Mouse (Mus musculus) 3134 (cell line): ENCODE measurements around the gene Mme.
A peak's percentile ranks its signal among the peaks of the same experiment; 100 is the strongest.

Experiments
- DNase-seq: peaks from one replicate; pipeline ENCODE4 v3.0.0-alpha.2; 2011; ENCODE audit warnings: low spot score; ENCODE audit not compliant: insufficient read length; ENCODE audit errors: extremely low read depth

The Mme gene

DNA sequence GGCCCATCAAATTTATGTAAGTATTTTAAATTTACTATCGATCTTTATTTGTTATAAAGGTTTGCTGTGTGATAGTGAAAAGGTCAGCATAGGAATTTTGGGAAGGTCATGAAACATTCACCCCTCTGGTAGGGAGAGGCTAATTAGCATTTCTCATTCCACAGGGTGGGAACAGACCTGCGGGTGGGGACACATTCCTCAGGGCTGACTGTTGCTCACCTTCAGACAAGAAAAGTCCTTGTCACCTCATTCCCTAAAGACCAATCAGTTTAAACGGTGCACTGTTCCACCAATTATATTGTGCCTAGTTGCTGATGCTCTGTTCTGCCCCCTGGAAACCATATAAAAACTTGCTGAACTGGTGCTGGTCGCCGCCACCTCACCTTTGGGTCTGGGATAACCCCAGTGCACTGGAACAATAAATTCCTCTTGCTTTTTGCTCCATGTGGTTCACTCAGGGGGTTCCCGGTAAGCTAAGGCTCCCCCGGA is at the start of gene Mme:
Mme (plus strand) TSS at position 439 of the 489 bp plus-strand sequence.
- peak; percentile 4 for DNase-seq

DNA sequence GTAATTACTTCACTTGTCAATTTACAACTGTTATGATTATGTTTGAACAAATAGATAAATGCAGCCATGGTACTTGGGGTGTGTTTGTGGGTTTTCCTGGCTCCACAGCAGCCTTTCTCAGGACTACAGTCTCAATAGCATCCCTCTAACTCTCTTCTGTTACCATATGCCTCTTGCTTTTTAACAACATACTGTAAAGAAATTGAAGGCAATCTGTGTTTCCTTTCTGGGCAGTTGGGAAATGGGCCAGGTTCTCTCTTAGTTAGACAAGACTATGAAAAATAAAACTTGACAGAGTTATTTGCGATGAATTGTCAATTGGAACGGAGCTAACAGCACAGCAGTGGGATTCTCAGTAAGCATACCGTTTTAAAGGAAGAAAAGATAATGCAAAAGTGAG is 44.8 kb upstream of the Mme start:
- DNase-seq, result no peak

GRCm38 (mm10) chr3:63198026-63198425 is 43.3 kb upstream of the Mme start:
- no peak for DNase-seq

GRCm38 (mm10) chr3:63221867-63222591 is 19.3 kb upstream of the Mme start:
- DNase-seq, result no peak

DNA sequence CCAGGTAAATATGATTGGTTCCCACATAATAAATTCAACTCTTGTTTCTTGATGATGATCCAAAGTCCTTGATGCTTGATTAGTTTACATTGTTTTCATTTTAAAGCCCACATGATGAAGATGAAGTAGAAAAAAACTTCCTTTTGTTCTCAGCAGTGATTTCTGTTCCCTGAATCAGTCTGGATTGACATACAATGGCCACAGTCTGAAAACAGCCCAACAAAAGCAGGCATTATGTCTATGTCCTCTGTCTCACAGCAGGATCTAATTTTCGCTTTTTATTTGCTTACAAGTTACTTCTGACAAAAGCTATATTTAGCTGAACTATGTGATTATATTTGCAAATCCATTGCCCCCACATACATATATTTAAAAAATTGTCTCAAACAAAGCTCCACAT is 17.7 kb upstream of the Mme start:
- no peak for DNase-seq

DNA sequence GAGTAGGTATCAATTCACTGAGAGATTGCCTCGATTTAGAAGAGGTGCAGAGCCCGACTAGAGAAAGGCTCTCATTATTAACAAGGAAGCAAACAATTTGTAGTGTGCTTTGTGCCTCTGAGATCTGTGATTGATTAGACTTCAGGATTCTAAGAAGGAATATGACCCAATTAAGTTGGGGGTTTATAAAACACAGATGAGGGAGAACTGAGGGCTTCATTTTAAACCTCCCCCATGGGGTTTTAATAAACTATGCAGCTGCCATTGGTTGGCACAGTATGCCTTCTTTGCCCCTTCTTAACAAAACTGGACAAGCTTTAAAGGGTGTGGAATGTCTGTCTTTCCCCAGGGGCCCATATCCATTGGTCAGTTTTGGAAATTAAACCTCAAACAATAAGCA is 5.4 kb upstream of the Mme start:
- DNase-seq, result no peak

GRCm38 (mm10) chr3:63243721-63244120 is 2.4 kb downstream of the Mme start:
- no peak for DNase-seq

- no peak for DNase-seq
These were observed 30.8 kb downstream of the Mme start for GRCm38 (mm10) chr3:63272091-63272490.

GRCm38 (mm10) chr3:63294316-63294715 is 53.0 kb downstream of the Mme start:
- no peak for DNase-seq

GRCm38 (mm10) chr3:63294791-63295190 is 53.5 kb downstream of the Mme start:
- no peak for DNase-seq

- DNase-seq, result peak; percentile 16
These were observed 53.9 kb downstream of the Mme start for GRCm38 (mm10) chr3:63295237-63295636.

- DNase-seq, result peak; percentile 11
These were observed 54.4 kb downstream of the Mme start for GRCm38 (mm10) chr3:63295657-63296231.

GRCm38 (mm10) chr3:63296411-63296810 is 55.1 kb downstream of the Mme start:
- no peak for DNase-seq

GRCm38 (mm10) chr3:63297787-63298186 is 56.5 kb downstream of the Mme start:
- DNase-seq, result peak; percentile 20

GRCm38 (mm10) chr3:63315211-63315760 is 73.9 kb downstream of the Mme start:
- no peak for DNase-seq

DNA sequence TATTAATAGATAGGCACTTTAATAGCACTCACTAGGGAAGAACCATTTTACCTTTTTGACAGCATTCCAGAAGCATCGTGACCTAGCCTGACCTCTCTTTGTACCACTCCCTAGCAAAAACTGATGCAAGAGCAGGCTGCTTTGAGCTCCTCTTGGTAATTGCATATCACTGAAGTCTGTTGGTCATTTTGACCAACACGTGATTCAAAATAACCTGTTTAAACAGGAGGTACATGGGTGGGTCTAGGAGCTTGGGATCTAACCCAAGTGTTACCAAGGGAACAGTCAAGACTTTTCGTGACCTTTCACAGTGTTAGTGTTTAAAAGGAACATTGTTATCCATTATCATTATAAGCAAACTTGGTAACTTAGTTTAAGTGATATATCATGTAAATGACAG is 76.2 kb downstream of the Mme start:
- no peak for DNase-seq

- peak; percentile 34 for DNase-seq
These were observed 84.3 kb downstream of the Mme start for GRCm38 (mm10) chr3:63325615-63326014.

GRCm38 (mm10) chr3:63340110-63340509 is 98.8 kb downstream of the Mme start:
- no peak for DNase-seq

DNA sequence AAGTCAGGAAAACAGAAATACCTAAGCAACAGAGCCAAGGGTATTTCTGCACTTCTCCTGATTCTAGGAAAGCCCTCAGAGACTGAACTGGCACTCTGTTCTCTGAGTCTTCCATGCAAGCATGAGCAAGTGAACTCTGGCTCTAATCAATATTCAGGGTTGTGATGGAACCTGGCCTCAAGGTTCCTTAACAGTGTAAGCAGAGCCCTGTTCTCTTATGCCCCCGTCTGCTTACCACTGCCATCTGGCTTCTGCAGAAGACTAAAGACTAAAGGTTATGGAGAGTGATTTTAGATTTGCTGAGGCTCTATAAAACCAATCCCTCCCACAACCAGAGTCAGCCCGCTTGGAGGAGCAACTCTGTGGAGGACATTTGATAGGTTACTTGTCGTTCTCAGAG is 99.2 kb downstream of the Mme start:
- no peak for DNase-seq

- no peak for DNase-seq
These were observed 100.1 kb downstream of the Mme start for GRCm38 (mm10) chr3:63341481-63341880.

GRCm38 (mm10) chr3:63344998-63345397 is 103.7 kb downstream of the Mme start:
- no peak for DNase-seq

DNA sequence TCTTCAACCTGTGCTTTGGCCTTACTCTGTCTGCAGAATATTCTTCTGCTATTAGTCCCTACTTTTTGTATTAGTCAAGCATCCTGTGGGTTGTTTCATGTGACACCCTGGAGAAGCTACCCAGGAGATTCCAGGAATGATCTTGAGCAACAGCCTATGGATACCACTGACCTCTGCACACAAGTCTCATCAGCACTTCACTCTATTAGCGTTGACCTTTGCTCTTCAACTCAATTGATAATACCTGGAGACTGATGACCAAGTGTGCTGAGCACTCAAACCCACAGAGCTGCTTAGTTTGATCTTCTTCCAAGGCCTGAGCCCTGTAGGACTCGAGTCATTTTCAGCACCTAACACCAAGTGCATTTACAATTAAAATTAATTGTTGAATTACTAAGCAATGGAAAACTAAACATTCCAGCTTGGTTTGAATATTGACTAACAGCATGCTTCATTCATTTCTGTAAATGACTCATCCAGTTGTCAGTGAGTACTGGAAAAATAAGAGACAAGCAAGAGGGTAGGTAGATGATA is 107.6 kb downstream of the Mme start:
- DNase-seq, result no peak
